Mouse (Mus musculus): ENCODE measurements around the gene Chst1. TPM values are rescaled to one million over a fixed set of nuclear protein-coding genes. Genes with fewer than 3 reads are reported as not detected.

Gene Chst1
- polyA plus RNA-seq, 1 experiment: not detected

- Histone ChIP-seq H3K27ac (ENCODE audit: insufficient read depth, low read depth, low read length) (no peak overlapping the region), H3K4me1 (ENCODE audit: control insufficient read depth, insufficient read depth, low read length) (peaks cover 60% of the 10 kb centered on the region), H3K4me3 (ENCODE audit: insufficient read depth, low read depth, low read length) (no peak overlapping the region)
- 78% methylated on average over 6 of the region's 6 CpGs for WGBS
- TF ChIP-seq CTCF (IDR thresholded peaks at IDR 0.05; ENCODE audit: insufficient read depth, low read depth, low read length) (no peak), POLR2A (IDR thresholded peaks at IDR 0.05; ENCODE audit: insufficient read depth, low read depth, low read length) (no peak)
Measured at GRCm38 (mm10) chr2:92607153-92607552, 7.6 kb downstream of the Chst1 start.

GRCm38 (mm10) chr2:92607592-92607991 is 8.1 kb downstream of the Chst1 start:
- H3K27ac ChIP-seq (ENCODE audit: insufficient read depth, low read depth, low read length): no peak overlapping the region
- TF ChIP-seq CTCF (IDR thresholded peaks at IDR 0.05; ENCODE audit: insufficient read depth, low read depth, low read length) (no peak), POLR2A (IDR thresholded peaks at IDR 0.05; ENCODE audit: insufficient read depth, low read depth, low read length) (no peak)
- no peak overlapping the region for H3K4me3 ChIP-seq (ENCODE audit: insufficient read depth, low read depth, low read length)
- WGBS: 80% methylated on average over 3 of the region's 3 CpGs
- H3K4me1 ChIP-seq (ENCODE audit: control insufficient read depth, insufficient read depth, low read length): peaks cover 55% of the 10 kb centered on the region

GRCm38 (mm10) chr2:92608013-92608619 is 8.6 kb downstream of the Chst1 start:
- Histone ChIP-seq H3K27ac (ENCODE audit: insufficient read depth, low read depth, low read length) (0 out of 2 replicates have a peak overlapping the region, but pooled peaks have one; percentile 2), H3K4me3 (ENCODE audit: insufficient read depth, low read depth, low read length) (no peak overlapping the region), H3K4me1 (ENCODE audit: control insufficient read depth, insufficient read depth, low read length) (peaks cover 50% of the 10 kb centered on the region)
- 28% methylated on average over 12 of the region's 12 CpGs for WGBS
- TF ChIP-seq CTCF (IDR thresholded peaks at IDR 0.05; ENCODE audit: insufficient read depth, low read depth, low read length) (no peak), POLR2A (IDR thresholded peaks at IDR 0.05; ENCODE audit: insufficient read depth, low read depth, low read length) (no peak)

GRCm38 (mm10) chr2:92608810-92609581 is 9.5 kb downstream of the Chst1 start:
- H3K4me3 ChIP-seq (ENCODE audit: insufficient read depth, low read depth, low read length): no peak overlapping the region
- H3K27ac ChIP-seq (ENCODE audit: insufficient read depth, low read depth, low read length): peak overlapping the region; percentile 43; the same call in 1 of the 2 replicates
- 45% methylated on average over 4 of the region's 4 CpGs for WGBS
- peaks cover 43% of the 10 kb centered on the region for H3K4me1 ChIP-seq (ENCODE audit: control insufficient read depth, insufficient read depth, low read length)
- TF ChIP-seq CTCF (IDR thresholded peaks at IDR 0.05; ENCODE audit: insufficient read depth, low read depth, low read length) (no peak), POLR2A (IDR thresholded peaks at IDR 0.05; ENCODE audit: insufficient read depth, low read depth, low read length) (no peak)

GRCm38 (mm10) chr2:92609704-92610379 is 10.3 kb downstream of the Chst1 start:
- WGBS: 69% methylated on average over 3 of the region's 3 CpGs
- H3K27ac ChIP-seq (ENCODE audit: insufficient read depth, low read depth, low read length): peak overlapping the region; percentile 43; the same call in 1 of the 2 replicates
- peaks cover 46% of the 10 kb centered on the region for H3K4me1 ChIP-seq (ENCODE audit: control insufficient read depth, insufficient read depth, low read length)
- TF ChIP-seq POLR2A (IDR thresholded peaks at IDR 0.05; ENCODE audit: insufficient read depth, low read depth, low read length) (no peak), CTCF (IDR thresholded peaks at IDR 0.05; ENCODE audit: insufficient read depth, low read depth, low read length) (no peak)
- H3K4me3 ChIP-seq (ENCODE audit: insufficient read depth, low read depth, low read length): no peak overlapping the region

- TF ChIP-seq CTCF (IDR thresholded peaks at IDR 0.05; ENCODE audit: insufficient read depth, low read depth, low read length) (no peak), POLR2A (IDR thresholded peaks at IDR 0.05; ENCODE audit: insufficient read depth, low read depth, low read length) (no peak)
- Histone ChIP-seq H3K27ac (ENCODE audit: insufficient read depth, low read depth, low read length) (no peak overlapping the region), H3K4me3 (ENCODE audit: insufficient read depth, low read depth, low read length) (no peak overlapping the region), H3K4me1 (ENCODE audit: control insufficient read depth, insufficient read depth, low read length) (peaks cover 17% of the 10 kb centered on the region)
- WGBS: 92% methylated on average over 15 of the region's 15 CpGs
Measured at GRCm38 (mm10) chr2:92613645-92614044, 14.1 kb downstream of the Chst1 start.

- 93% methylated on average over 14 of the region's 14 CpGs for WGBS
- Histone ChIP-seq H3K4me1 (ENCODE audit: control insufficient read depth, insufficient read depth, low read length) (peaks cover 15% of the 10 kb centered on the region), H3K4me3 (ENCODE audit: insufficient read depth, low read depth, low read length) (no peak overlapping the region), H3K27ac (ENCODE audit: insufficient read depth, low read depth, low read length) (no peak overlapping the region)
- TF ChIP-seq POLR2A (IDR thresholded peaks at IDR 0.05; ENCODE audit: insufficient read depth, low read depth, low read length) (no peak), CTCF (IDR thresholded peaks at IDR 0.05; ENCODE audit: insufficient read depth, low read depth, low read length) (no peak)
Measured at GRCm38 (mm10) chr2:92614106-92614505, 14.6 kb downstream of the Chst1 start.

- TF ChIP-seq CTCF (IDR thresholded peaks at IDR 0.05; ENCODE audit: insufficient read depth, low read depth, low read length): no peak
- no peak for TF ChIP-seq POLR2A (IDR thresholded peaks at IDR 0.05; ENCODE audit: insufficient read depth, low read depth, low read length)
- Histone ChIP-seq H3K4me3 (ENCODE audit: insufficient read depth, low read depth, low read length) (no peak overlapping the region), H3K4me1 (ENCODE audit: control insufficient read depth, insufficient read depth, low read length) (peaks cover 8% of the 10 kb centered on the region), H3K27ac (ENCODE audit: insufficient read depth, low read depth, low read length) (no peak overlapping the region)
- 77% methylated on average over 16 of the region's 16 CpGs for WGBS
Measured at GRCm38 (mm10) chr2:92617077-92617756, 17.7 kb downstream of the Chst1 start.
